Mouse (Mus musculus) MN1 (cell line): ENCODE data around the gene Spsb4.
A peak's percentile ranks its signal among the peaks of the same experiment; 100 is the strongest.
"Not testable (repeated sequence)": the region's sequence is repeated elsewhere in the genome, so short reads cannot be mapped to it uniquely, and the experiment has no call there.

Source experiments
- DNase-seq: peaks from one replicate; pipeline ENCODE4 v3.0.0-alpha.2; 2016; ENCODE audit warnings: low spot score

The Spsb4 gene

GRCm38 (mm10) chr9:96948546-96948945, 70.1 kb downstream of the Spsb4 start:
- no peak for DNase-seq

- DNase-seq, result no peak
Measured at GRCm38 (mm10) chr9:96947171-96947570, 71.5 kb downstream of the Spsb4 start.

GRCm38 (mm10) chr9:96944517-96944916, 74.1 kb downstream of the Spsb4 start:
- DNase-seq, result no peak

GRCm38 (mm10) chr9:96942975-96943374, 75.7 kb downstream of the Spsb4 start:
- no peak for DNase-seq

GRCm38 (mm10) chr9:96938887-96939286, 79.8 kb downstream of the Spsb4 start:
- peak; percentile 45 for DNase-seq

- not testable (repeated sequence) for DNase-seq
Measured at GRCm38 (mm10) chr9:96936427-96936826, 82.2 kb downstream of the Spsb4 start.

- no peak for DNase-seq
Measured at GRCm38 (mm10) chr9:96935556-96936300, 82.9 kb downstream of the Spsb4 start.

- DNase-seq, result no peak
Measured at GRCm38 (mm10) chr9:96934816-96935215, 83.8 kb downstream of the Spsb4 start.

GRCm38 (mm10) chr9:96932751-96933150, 85.9 kb downstream of the Spsb4 start:
- DNase-seq, result no peak

- no peak for DNase-seq
Measured at GRCm38 (mm10) chr9:96923577-96924316, 94.9 kb downstream of the Spsb4 start.

GRCm38 (mm10) chr9:96923119-96923518, 95.5 kb downstream of the Spsb4 start:
- DNase-seq, result no peak

- peak; percentile 92 for DNase-seq
Measured at GRCm38 (mm10) chr9:96916620-96917538, 101.8 kb downstream of the Spsb4 start.

- DNase-seq, result no peak
Measured at GRCm38 (mm10) chr9:96916076-96916475, 102.6 kb downstream of the Spsb4 start.

GRCm38 (mm10) chr9:96914851-96915250, 103.8 kb downstream of the Spsb4 start:
- DNase-seq, result no peak

GRCm38 (mm10) chr9:96914005-96914404, 104.6 kb downstream of the Spsb4 start:
- no peak for DNase-seq

- no peak for DNase-seq
Measured at GRCm38 (mm10) chr9:96909503-96909902, 109.1 kb downstream of the Spsb4 start.

- DNase-seq, result no peak
Measured at GRCm38 (mm10) chr9:96908737-96909136, 109.9 kb downstream of the Spsb4 start.

- DNase-seq, result no peak
Measured at GRCm38 (mm10) chr9:96904360-96905355, 114.0 kb downstream of the Spsb4 start.

GRCm38 (mm10) chr9:96899717-96900116, 118.9 kb downstream of the Spsb4 start:
- no peak for DNase-seq

- no peak for DNase-seq
Measured at GRCm38 (mm10) chr9:96899004-96899403, 119.6 kb downstream of the Spsb4 start.

GRCm38 (mm10) chr9:96896690-96897089, 122.0 kb downstream of the Spsb4 start:
- DNase-seq, result no peak
